Comparison of ENCODE assay signal across 1 mouse cellular context in genomic region chr17:27821407-27822338, GRCm38 (mm10).
TF ChIP-seq lines count a peak whose summit lies in the region.

No protein-coding gene starts in this region.

TF ChIP-seq in MEL, 35 proteins besides CTCF, POLR2A, EP300 and RAD21 (continued from another document):
- TF ChIP-seq NELFE (IDR thresholded peaks at IDR 0.05; ENCODE audit: low read depth, low read length) (0 out of 2 replicates have a peak, but pooled peaks have one; percentile 54), TAL1 (IDR thresholded peaks at IDR 0.05; ENCODE audit: low read length) (peak; percentile 73), GATA1 (IDR thresholded peaks at IDR 0.05; ENCODE audit: low read depth, low read length) (peak; percentile 90), HCFC1 (IDR thresholded peaks at IDR 0.05; ENCODE audit: low read depth, low read length) (peak; percentile 69), UBTF (IDR thresholded peaks at IDR 0.05; ENCODE audit: borderline replicate concordance, insufficient read depth, low read depth, low read length) (no peak), MXI1 (IDR thresholded peaks at IDR 0.05; ENCODE audit: low read depth, low read length) (peak; percentile 72), ELF1 (IDR thresholded peaks at IDR 0.05; ENCODE audit: low read depth, low read length) (0 out of 2 replicates have a peak, but pooled peaks have one; percentile 15), ZC3H11A (IDR thresholded peaks at IDR 0.05; ENCODE audit: low read depth, low read length) (0 out of 2 replicates have a peak, but pooled peaks have one; percentile 1), ZNF384 (IDR thresholded peaks at IDR 0.05; ENCODE audit: low read depth, low read length) (0 out of 2 replicates have a peak, but pooled peaks have one; percentile 15), USF2 (IDR thresholded peaks at IDR 0.05; ENCODE audit: borderline replicate concordance in 1 of 2, insufficient read depth in 1 of 2, low read depth in 1 of 2, low read length in 2 of 2) (no peak), TCF12 (IDR thresholded peaks at IDR 0.05; ENCODE audit: low read depth, low read length) (peak; percentile 94), MAX (IDR thresholded peaks at IDR 0.05; ENCODE audit: low read length) (peak; percentile 83), POLR2AphosphoS2 (IDR thresholded peaks at IDR 0.05; ENCODE audit: low read length) (no peak; the same call in 1 of the 2 replicates), E2F4 (IDR thresholded peaks at IDR 0.05; ENCODE audit: borderline replicate concordance, low read depth, low read length) (0 out of 2 replicates have a peak, but pooled peaks have one; percentile 21), JUND (IDR thresholded peaks at IDR 0.05; ENCODE audit: low read depth, low read length) (peak; percentile 39; the same call in 1 of the 2 replicates), MEF2A (IDR thresholded peaks at IDR 0.05; ENCODE audit: extremely low read depth, insufficient replicate concordance, low read depth, low read length, poor library complexity, severe bottlenecking) (no peak), MAZ (IDR thresholded peaks at IDR 0.05; ENCODE audit: low read depth, low read length) (0 out of 2 replicates have a peak, but pooled peaks have one; percentile 57), MAFK (IDR thresholded peaks at IDR 0.05; ENCODE audit: borderline replicate concordance, low read depth, low read length) (0 out of 2 replicates have a peak, but pooled peaks have one; percentile 74), POLR2AphosphoS5 (IDR thresholded peaks at IDR 0.05; ENCODE audit: borderline replicate concordance, low read depth, low read length) (no peak), TBP (IDR thresholded peaks at IDR 0.05; ENCODE audit: low read depth, low read length) (0 out of 2 replicates have a peak, but pooled peaks have one; percentile 29), NRF1 (IDR thresholded peaks at IDR 0.05; ENCODE audit: insufficient read depth, low read depth, low read length, poor library complexity, severe bottlenecking) (no peak), SMC3 (IDR thresholded peaks at IDR 0.05; ENCODE audit: low read depth, low read length) (peak; percentile 9; the same call in 1 of the 2 replicates), MYB (IDR thresholded peaks at IDR 0.05; ENCODE audit: low read depth, low read length) (peak; percentile 96), MYC (IDR thresholded peaks at IDR 0.05; ENCODE audit: low read depth, low read length) (peak; percentile 78), SIN3A (IDR thresholded peaks at IDR 0.05; ENCODE audit: low read length) (peak; percentile 94), RCOR1 (IDR thresholded peaks at IDR 0.05; ENCODE audit: low read depth, low read length) (peak; percentile 84), ZMIZ1 (IDR thresholded peaks at IDR 0.05; ENCODE audit: low read depth, low read length) (no peak; the same call in 1 of the 2 replicates)
